18 mouse cellular contexts compared by ENCODE assay signal in genomic region chr4:126242510-126242909, GRCm38 (mm10). TPM values are rescaled to one million over a fixed set of nuclear protein-coding genes. Genes with fewer than 3 reads are reported as not detected.
DNase-seq lines count a peak whose midpoint lies in the region; ATAC-seq and TF ChIP-seq lines count a peak whose summit lies in the region.
"Had no signal": no experiment of that assay in that cellular context is flagged by ENCODE, and none has a peak within 500 bp of the region (broad histone marks: within the 10 kb centered on the region; RNA-seq: fewer than 3 reads in every experiment).

No protein-coding gene starts in this region.

- peak overlapping the region; percentile 45 for H3K9ac ChIP-seq in heart, embryonic 16.5 days (ENCODE audit: low read length)
- H3K9ac ChIP-seq: forebrain, embryonic 13.5 days; hindbrain, embryonic 14.5 days; neural tube, embryonic 12.5 days had no signal

- H3K27ac ChIP-seq in heart, embryonic 10.5 days: no peak overlapping the region
- H3K27ac ChIP-seq in cerebellum, adult 2 months (ENCODE audit: insufficient read depth, low read length): peak overlapping the region; percentile 41
- peak overlapping the region; percentile 80 for H3K27ac ChIP-seq in heart, embryonic 16.5 days (ENCODE audit: low read length)
- H3K27ac ChIP-seq: forebrain, embryonic 13.5 days; hindbrain, embryonic 14.5 days; limb, embryonic 15.5 days had no signal

- peaks cover 58% of the 10 kb centered on the region for H3K4me1 ChIP-seq in heart, embryonic 10.5 days
- peaks cover 51% of the 10 kb centered on the region for H3K4me1 ChIP-seq in cerebellum, adult 2 months (ENCODE audit: control insufficient read depth, insufficient read depth, low read length)
- H3K4me1 ChIP-seq in heart, embryonic 16.5 days (ENCODE audit: control insufficient read depth, insufficient read depth, low read length): peaks cover 42% of the 10 kb centered on the region

- ATAC-seq in heart, embryonic 16.5 days (replicated peaks; ENCODE audit: extremely low read depth, insufficient read depth, low FRiP score): 0 out of 2 replicates have a peak, but pooled peaks have one; percentile 43
- ATAC-seq: forebrain, embryonic 13.5 days; intestine, embryonic 16.5 days had no signal

- H3K27me3 ChIP-seq in heart, embryonic 10.5 days (ENCODE audit: insufficient read depth, poor library complexity, severe bottlenecking): no peaks in the 10 kb centered on the region
- H3K27me3 ChIP-seq in cerebellum, adult 2 months (ENCODE audit: control insufficient read depth, insufficient read depth, low read length): no peaks in the 10 kb centered on the region
- H3K27me3 ChIP-seq in heart, embryonic 16.5 days (ENCODE audit: control insufficient read depth, insufficient read depth, low read length): no peaks in the 10 kb centered on the region
- H3K27me3 ChIP-seq: forebrain, embryonic 13.5 days; limb, embryonic 15.5 days; neural tube, embryonic 12.5 days had no signal

- no peak for TF ChIP-seq CTCF in cerebellum, adult 2 months (IDR thresholded peaks at IDR 0.05; ENCODE audit: borderline replicate concordance, insufficient read depth, low read depth, low read length)

- no peak overlapping the region for H3K4me2 ChIP-seq in heart, embryonic 16.5 days (ENCODE audit: low read depth, low read length)
- H3K4me2 ChIP-seq: forebrain, embryonic 13.5 days; hindbrain, embryonic 14.5 days; limb, embryonic 15.5 days; neural tube, embryonic 12.5 days had no signal

- no peak overlapping the region for H3K4me3 ChIP-seq in heart, embryonic 10.5 days
- no peak overlapping the region for H3K4me3 ChIP-seq in cerebellum, adult 2 months (replicated peaks; ENCODE audit: insufficient read depth, low read depth, low read length)
- no peak overlapping the region for H3K4me3 ChIP-seq in heart, embryonic 16.5 days (ENCODE audit: low read length)
- H3K4me3 ChIP-seq: forebrain, embryonic 13.5 days; limb, embryonic 15.5 days; neural tube, embryonic 12.5 days had no signal

- DNase-seq in heart, adult 8-10 months (ENCODE audit: low spot score): peak; percentile 38
- no peak for DNase-seq in heart, embryonic 10.5 days (ENCODE audit: low spot score)
- DNase-seq in cerebellum, adult 2 months: peak; percentile 67 to 79
- peak; percentile 78 for DNase-seq in cerebellum, adult 9-11 months
- no peak for DNase-seq in frontal cortex, postnatal 25 days (ENCODE audit: low spot score in 2 of 2)
- DNase-seq in left cerebral cortex, postnatal 14 days (ENCODE audit: low spot score in 2 of 2): no peak
- DNase-seq: adrenal gland, postnatal 25 days; embryo, embryonic 11 days; kidney, postnatal 14 days; lung, postnatal 10 days; thymus, postnatal 14 days had no signal

- peaks cover 76% of the 10 kb centered on the region for H3K36me3 ChIP-seq in heart, embryonic 10.5 days
- H3K36me3 ChIP-seq in heart, embryonic 16.5 days (ENCODE audit: control insufficient read depth, insufficient read depth): peaks cover 33% of the 10 kb centered on the region

- TF ChIP-seq POLR2A in cerebellum, adult 2 months (IDR thresholded peaks at IDR 0.05; ENCODE audit: borderline replicate concordance, insufficient read depth, low read length): no peak

- WGBS in heart, embryonic 10.5 days: 81% methylated on average over 6 of the region's 6 CpGs
- WGBS in cerebellum, adult 2 months: 19% methylated on average over 6 of the region's 6 CpGs
- 51% methylated on average over 6 of the region's 6 CpGs for WGBS in heart, embryonic 16.5 days

- H3K9me3 ChIP-seq in heart, embryonic 10.5 days: no peaks in the 10 kb centered on the region
- H3K9me3 ChIP-seq in heart, embryonic 16.5 days (replicated peaks; ENCODE audit: control insufficient read depth, low read length): no peaks in the 10 kb centered on the region
- H3K9me3 ChIP-seq: forebrain, embryonic 13.5 days; limb, embryonic 15.5 days; neural tube, embryonic 12.5 days had no signal

- intact Hi-C loops in left cerebral cortex, postnatal 14 days (cut with DNase I): no loop called here

RNA-seq across cellular contexts. Expression of gene Map7d1, which starts 13.6 kb away (rescaled TPM):
- total RNA-seq in heart, adult 8-10 months (2022): 100 to 1,000 TPM; 266 to 279 (median 267) TPM
- polyA plus RNA-seq in heart, embryonic 10.5 days (2016; fragmentation: Nextera tagmentation; extraction: Ambion mirVana): 49.1 and 74.8 TPM in 2 replicates
- polyA plus RNA-seq in cerebellum, adult 2 months (2012; rRNA removed): 274 and 283 TPM in 2 replicates
- 34.7 and 36.1 TPM in 2 replicates for polyA plus RNA-seq in heart, embryonic 16.5 days (2015; fragmentation: Nextera tagmentation; extraction: Ambion mirVana)
- 100 to 1,000 TPM; 241 to 264 TPM for total RNA-seq in left cerebral cortex, postnatal 14 days (2021)

RNA-seq across cellular contexts. Expression of gene Trappc3, which starts 19.6 kb away (rescaled TPM):
- 10 to 100 TPM; 45.4 to 56.5 (median 51.6) TPM for total RNA-seq in heart, adult 8-10 months (2022)
- polyA plus RNA-seq in heart, embryonic 10.5 days (2016; fragmentation: Nextera tagmentation; extraction: Ambion mirVana): 74.9 and 86.4 TPM in 2 replicates
- 175 TPM in 2 replicates for polyA plus RNA-seq in cerebellum, adult 2 months (2012; rRNA removed)
- polyA plus RNA-seq in heart, embryonic 16.5 days (2015; fragmentation: Nextera tagmentation; extraction: Ambion mirVana): 78.1 and 81.3 TPM in 2 replicates
- total RNA-seq in left cerebral cortex, postnatal 14 days (2021): 10 to 100 TPM; 82.0 to 85.4 TPM

RNA-seq across cellular contexts. Expression of gene Thrap3, which starts 40.0 kb away (rescaled TPM):
- total RNA-seq in heart, adult 8-10 months (2022): 100 to 1,000 TPM; 112 to 128 (median 121) TPM
- polyA plus RNA-seq in heart, embryonic 10.5 days (2016; fragmentation: Nextera tagmentation; extraction: Ambion mirVana): 194 and 200 TPM in 2 replicates
- 122 TPM in 2 replicates for polyA plus RNA-seq in cerebellum, adult 2 months (2012; rRNA removed)
- polyA plus RNA-seq in heart, embryonic 16.5 days (2015; fragmentation: Nextera tagmentation; extraction: Ambion mirVana): 137 and 143 TPM in 2 replicates
- 100 to 1,000 TPM; 129 to 147 TPM for total RNA-seq in left cerebral cortex, postnatal 14 days (2021)

RNA-seq across cellular contexts. Expression of gene Col8a2, which starts 44.1 kb away (rescaled TPM):
- under 1 TPM; 0.35 to 0.91 (median 0.46) TPM for total RNA-seq in heart, adult 8-10 months (2022)
- 3.3 and 3.7 TPM in 2 replicates for polyA plus RNA-seq in heart, embryonic 10.5 days (2016; fragmentation: Nextera tagmentation; extraction: Ambion mirVana)
- 0.93 and 2.0 TPM in 2 replicates for polyA plus RNA-seq in cerebellum, adult 2 months (2012; rRNA removed)
- 4.5 and 5.0 TPM in 2 replicates for polyA plus RNA-seq in heart, embryonic 16.5 days (2015; fragmentation: Nextera tagmentation; extraction: Ambion mirVana)
- total RNA-seq in left cerebral cortex, postnatal 14 days (2021): 1 to 10 TPM; 2.9 to 3.4 TPM
- total RNA-seq: megakaryocyte-erythroid progenitor cell, adult 5-6 weeks had no signal

Comparison
In these comparisons a context has a peak if more than half of its experiments do, and no peak if none do; other contexts are left out.
1. DNase-seq: peak in heart, adult 8-10 months (single experiment), cerebellum, adult 2 months (2 of 2) and cerebellum, adult 9-11 months (single experiment); none in heart, embryonic 10.5 days (single experiment), frontal cortex, postnatal 25 days (0 of 2) and left cerebral cortex, postnatal 14 days (0 of 2).